Mouse (Mus musculus) B cell, adult 67 days (primary cell): ENCODE results near the gene Nsmce1. TPM values are rescaled to one million over a fixed set of nuclear protein-coding genes. Genes with fewer than 3 reads are reported as not detected.

Experiments used
- total RNA-seq, 2 experiments: library from RNA; stranded (reverse); gene quantifications; 4 replicates each; pipeline ENCODE4 v1.2.4; 2023

Nsmce1 gene
- 10 to 100 TPM; 43.0 to 60.1 TPM for total RNA-seq

DNA sequence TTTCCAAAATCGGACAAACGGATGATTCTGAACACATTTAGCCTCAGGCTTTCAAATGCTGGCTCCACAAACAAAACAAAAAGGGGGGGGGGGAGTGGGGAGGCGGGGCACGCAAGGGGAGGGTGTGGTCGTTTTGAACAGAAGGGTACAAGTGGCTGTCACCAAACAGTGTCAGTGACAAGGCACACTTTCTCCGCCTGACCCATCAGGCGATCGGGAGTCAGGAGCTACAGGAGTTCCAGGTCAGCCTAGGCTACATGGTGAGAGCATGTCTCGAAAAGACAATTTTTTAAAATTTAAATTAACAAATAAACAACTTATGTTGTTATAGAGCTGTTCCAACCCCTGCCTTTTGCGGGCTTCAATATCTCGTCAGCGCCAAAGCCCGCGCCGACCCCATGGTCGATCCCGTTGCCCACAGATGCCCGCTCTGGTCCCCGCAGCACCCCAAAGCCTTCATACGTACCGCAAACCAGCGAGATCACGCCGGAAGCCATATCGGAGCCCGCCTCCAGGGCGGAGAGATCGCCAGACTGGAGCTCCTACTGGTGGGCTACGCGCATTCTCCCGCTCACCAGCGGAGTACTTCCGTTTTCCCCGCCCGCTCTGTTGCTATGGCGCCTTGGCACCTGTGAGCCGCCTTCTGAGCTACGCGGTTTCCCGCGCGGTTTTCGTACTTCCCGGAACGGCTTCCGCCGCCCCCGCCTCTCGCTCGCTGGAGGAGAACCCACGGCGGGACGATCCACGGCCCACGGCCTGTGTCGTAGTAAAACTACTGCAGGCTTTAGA lies at the start of gene Nsmce1:
Nsmce1 (minus strand) TSS at position 650 of the 789 bp plus-strand sequence.

DNA sequence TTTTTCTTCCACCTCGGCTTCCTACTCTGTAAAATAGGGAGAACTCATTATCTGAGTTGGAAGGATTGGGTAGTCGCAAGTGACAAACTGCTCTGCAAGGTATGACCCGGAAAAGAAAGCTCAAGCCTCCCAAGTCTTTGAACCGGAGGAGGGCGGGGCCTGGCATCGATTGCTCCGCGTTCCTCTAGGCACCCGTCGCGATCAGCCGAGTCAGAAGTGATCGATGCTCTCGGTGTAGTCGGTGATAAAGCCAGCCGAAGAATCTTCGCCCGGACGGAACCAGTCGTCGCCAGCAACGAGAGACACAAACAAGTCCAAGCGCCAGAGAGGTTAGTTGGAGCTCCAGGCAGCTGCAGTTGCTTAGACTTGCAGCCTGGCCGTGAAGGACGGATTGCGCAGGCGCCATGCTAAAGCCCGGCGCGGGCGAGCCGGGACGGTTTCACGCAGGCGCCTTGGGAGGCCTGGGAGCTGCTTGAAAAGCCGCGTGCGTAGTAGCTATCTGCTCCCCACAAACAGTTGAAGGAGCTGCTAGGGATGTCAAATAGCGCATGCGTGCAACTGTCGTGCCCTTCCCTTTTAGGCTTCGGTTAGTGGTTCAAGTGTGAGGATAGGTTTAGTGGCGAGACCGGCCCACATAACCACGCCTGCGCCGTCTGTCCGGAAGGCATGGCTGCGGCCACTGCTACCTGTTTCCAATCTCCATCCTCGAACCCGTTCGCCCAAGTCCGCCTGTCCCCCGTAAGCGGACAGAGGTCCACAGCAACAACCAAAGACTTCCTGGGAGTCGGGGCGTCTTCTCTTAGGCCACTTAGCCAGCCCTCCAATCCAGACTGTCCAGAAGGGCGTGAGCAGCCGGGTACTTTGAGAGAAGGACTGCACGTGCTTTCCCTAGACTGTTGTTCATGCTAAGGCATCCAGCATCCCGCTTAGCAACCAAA lies 46.7 kb downstream of the Nsmce1 start, which contains the start of gene Kdm8:
Kdm8 (plus strand) TSS at position 213 of the 938 bp plus-strand sequence.

Other genes with a start within 250 kb of the Nsmce1 start
- 10 to 100 TPM in 1 of 2 experiments, 1 to 10 TPM in 1; 7.7 to 10.0 TPM for gene Kdm8, start 46.9 kb downstream of the Nsmce1 start, total RNA-seq
- 100 to 1,000 TPM; 213 to 228 TPM for gene Il4ra, start 60.5 kb upstream of the Nsmce1 start, total RNA-seq
- 100 to 1,000 TPM; 217 to 254 TPM for gene Il21r, start 111.8 kb upstream of the Nsmce1 start, total RNA-seq
- 10 to 100 TPM; 79.3 to 82.9 TPM for gene Gtf3c1, start 216.2 kb upstream of the Nsmce1 start, total RNA-seq
- gene D430042O09Rik, start 216.3 kb upstream of the Nsmce1 start, total RNA-seq: 10 to 100 TPM; 30.9 to 37.4 TPM